Mouse (Mus musculus) brain, embryonic 18.5 days (tissue): ENCODE data around the gene D930048N14Rik.

Source experiments
- DNase-seq: peaks from one replicate; pipeline ENCODE4 v3.0.0-alpha.2; 2012; ENCODE audit warnings: low read depth, low spot score

Gene D930048N14Rik

GRCm38 (mm10) chr11:51702831-51703230 lies 52.1 kb downstream of the D930048N14Rik start:
- no peak for DNase-seq

GRCm38 (mm10) chr11:51703379-51703998 lies 52.7 kb downstream of the D930048N14Rik start:
- DNase-seq = no peak

- DNase-seq = no peak
Measured at GRCm38 (mm10) chr11:51706451-51706850, 55.7 kb downstream of the D930048N14Rik start.

GRCm38 (mm10) chr11:51707080-51707479 lies 56.3 kb downstream of the D930048N14Rik start:
- DNase-seq = no peak
